Comparison of ENCODE assay signal across 7 mouse cellular contexts in genomic region chr2:68320670-68321069, GRCm38 (mm10).
DNase-seq lines count a peak whose midpoint lies in the region; ATAC-seq and TF ChIP-seq lines count a peak whose summit lies in the region.

No protein-coding gene starts in this region.

- H3K4me2 ChIP-seq in neural tube, embryonic 11.5 days (ENCODE audit: low read depth) = no peak overlapping the region
- H3K4me2 ChIP-seq in forebrain, postnatal 0 days (ENCODE audit: low read depth) = peak overlapping the region; percentile 30; the same call in 1 of the 2 replicates
- H3K4me2 ChIP-seq in neural tube, embryonic 14.5 days (ENCODE audit: low read depth, low read length) = peak overlapping the region; percentile 38
- no peak overlapping the region for H3K4me2 ChIP-seq in stomach, postnatal 0 days (replicated peaks; ENCODE audit: low read depth)

- peaks cover 7% of the 10 kb centered on the region; the same call in 1 of the 2 replicates for H3K4me1 ChIP-seq in neural tube, embryonic 11.5 days (ENCODE audit: control insufficient read depth, insufficient read depth, low read length)
- H3K4me1 ChIP-seq in forebrain, postnatal 0 days (ENCODE audit: insufficient read depth) = peaks cover 9% of the 10 kb centered on the region; the same call in 1 of the 2 replicates
- peaks cover 9% of the 10 kb centered on the region; the same call in 1 of the 2 replicates for H3K4me1 ChIP-seq in neural tube, embryonic 14.5 days (ENCODE audit: control insufficient read depth, insufficient read depth, low read length)
- no peaks in the 10 kb centered on the region; the same call in 1 of the 2 replicates for H3K4me1 ChIP-seq in stomach, postnatal 0 days (replicated peaks; ENCODE audit: control insufficient read depth, insufficient read depth)

- no peak for TF ChIP-seq EP300 in stomach, postnatal 0 days (optimal IDR thresholded peaks at IDR 0.05)

- H3K27me3 ChIP-seq in neural tube, embryonic 11.5 days (ENCODE audit: control insufficient read depth, insufficient read depth, low read length) = no peaks in the 10 kb centered on the region
- H3K27me3 ChIP-seq in forebrain, postnatal 0 days (ENCODE audit: insufficient read depth, low read length) = no peaks in the 10 kb centered on the region
- H3K27me3 ChIP-seq in neural tube, embryonic 14.5 days (ENCODE audit: control insufficient read depth, insufficient read depth, low read length) = no peaks in the 10 kb centered on the region
- no peaks in the 10 kb centered on the region for H3K27me3 ChIP-seq in stomach, postnatal 0 days (ENCODE audit: control insufficient read depth, insufficient read depth, low read length)

- no peak overlapping the region for H3K4me3 ChIP-seq in neural tube, embryonic 11.5 days (ENCODE audit: low read depth, low read length)
- H3K4me3 ChIP-seq in forebrain, postnatal 0 days (ENCODE audit: low read depth, low read length) = no peak overlapping the region
- H3K4me3 ChIP-seq in neural tube, embryonic 14.5 days (ENCODE audit: low read depth, low read length) = no peak overlapping the region
- H3K4me3 ChIP-seq in stomach, postnatal 0 days (ENCODE audit: low read depth, low read length) = no peak overlapping the region

- no peaks in the 10 kb centered on the region for H3K36me3 ChIP-seq in neural tube, embryonic 11.5 days (ENCODE audit: control insufficient read depth, insufficient read depth, low read length)
- no peaks in the 10 kb centered on the region for H3K36me3 ChIP-seq in forebrain, postnatal 0 days (ENCODE audit: insufficient read depth)
- H3K36me3 ChIP-seq in neural tube, embryonic 14.5 days (ENCODE audit: control insufficient read depth, insufficient read depth, low read length) = no peaks in the 10 kb centered on the region
- no peaks in the 10 kb centered on the region for H3K36me3 ChIP-seq in stomach, postnatal 0 days (ENCODE audit: control insufficient read depth, insufficient read depth, low read length)

- H3K9ac ChIP-seq in neural tube, embryonic 11.5 days (ENCODE audit: low read length) = no peak overlapping the region
- H3K9ac ChIP-seq in forebrain, postnatal 0 days = no peak overlapping the region; the same call in 1 of the 2 replicates
- H3K9ac ChIP-seq in neural tube, embryonic 14.5 days (replicated peaks; ENCODE audit: low read depth, low read length) = 0 out of 2 replicates have a peak overlapping the region, but pooled peaks have one; percentile 11
- H3K9ac ChIP-seq in stomach, postnatal 0 days (ENCODE audit: low read length) = no peak overlapping the region

- peak; percentile 28 for DNase-seq in neural tube, embryonic 11.5 days (ENCODE audit: low spot score)
- no peak for DNase-seq in neural tube, embryonic 10.5 days (ENCODE audit: extremely low spot score, low spot score)
- DNase-seq in forebrain, postnatal 0 days = peak; percentile 72
- peak; percentile 66 to 88 for DNase-seq in layer of hippocampus, adult 18-20 months (ENCODE audit: low spot score in 2 of 2)
- DNase-seq in frontal cortex, postnatal 25 days (ENCODE audit: low spot score in 2 of 2) = no peak
- no peak for DNase-seq in stomach, postnatal 0 days (ENCODE audit: low spot score)

- H3K9me3 ChIP-seq in neural tube, embryonic 11.5 days (ENCODE audit: control insufficient read depth, low read length) = no peaks in the 10 kb centered on the region
- H3K9me3 ChIP-seq in forebrain, postnatal 0 days (ENCODE audit: low read length) = no peaks in the 10 kb centered on the region
- no peaks in the 10 kb centered on the region for H3K9me3 ChIP-seq in neural tube, embryonic 14.5 days (ENCODE audit: control insufficient read depth, low read length)
- H3K9me3 ChIP-seq in stomach, postnatal 0 days (ENCODE audit: control insufficient read depth, low read length) = no peaks in the 10 kb centered on the region

- no peak overlapping the region for H3K27ac ChIP-seq in neural tube, embryonic 11.5 days (ENCODE audit: low read depth, low read length)
- peak overlapping the region; percentile 60; the same call in 1 of the 2 replicates for H3K27ac ChIP-seq in forebrain, postnatal 0 days (ENCODE audit: low read depth, low read length)
- H3K27ac ChIP-seq in neural tube, embryonic 14.5 days (ENCODE audit: low read depth, low read length) = peak overlapping the region; percentile 50
- no peak overlapping the region for H3K27ac ChIP-seq in stomach, postnatal 0 days (replicated peaks)

- 35% methylated on average over 10 of the region's 10 CpGs for WGBS in neural tube, embryonic 11.5 days
- WGBS in forebrain, postnatal 0 days = 10% methylated on average over 10 of the region's 10 CpGs
- WGBS in neural tube, embryonic 14.5 days = 10% methylated on average over 10 of the region's 10 CpGs
- 57% methylated on average over 10 of the region's 10 CpGs for WGBS in stomach, postnatal 0 days

- no peak for ATAC-seq in neural tube, embryonic 11.5 days (ENCODE audit: insufficient read depth, low FRiP score, low TSS enrichment)
- peak; percentile 87 for ATAC-seq in forebrain, postnatal 0 days
- 0 out of 2 replicates have a peak, but pooled peaks have one; percentile 50 for ATAC-seq in neural tube, embryonic 14.5 days (ENCODE audit: low read depth)
- ATAC-seq in stomach, postnatal 0 days (ENCODE audit: low FRiP score, low TSS enrichment) = no peak

- TF ChIP-seq CTCF in forebrain, postnatal 0 days (IDR thresholded peaks at IDR 0.05; ENCODE audit: low read depth) = no peak
- no peak for TF ChIP-seq CTCF in stomach, postnatal 0 days (IDR thresholded peaks at IDR 0.05; ENCODE audit: low read depth)

Comparison
In these comparisons a context has a peak if more than half of its experiments do, and no peak if none do; other contexts are left out.
1. ATAC-seq: peak in forebrain, postnatal 0 days (single experiment) and neural tube, embryonic 14.5 days (single experiment); none in neural tube, embryonic 11.5 days (single experiment) and stomach, postnatal 0 days (single experiment).
2. DNase-seq: peak in neural tube, embryonic 11.5 days (single experiment), forebrain, postnatal 0 days (single experiment) and layer of hippocampus, adult 18-20 months (2 of 2); none in neural tube, embryonic 10.5 days (single experiment), frontal cortex, postnatal 25 days (0 of 2) and stomach, postnatal 0 days (single experiment).
3. H3K27ac ChIP-seq: peak in forebrain, postnatal 0 days (single experiment) and neural tube, embryonic 14.5 days (single experiment); none in neural tube, embryonic 11.5 days (single experiment) and stomach, postnatal 0 days (single experiment).
4. H3K4me2 ChIP-seq: peak in forebrain, postnatal 0 days (single experiment) and neural tube, embryonic 14.5 days (single experiment); none in neural tube, embryonic 11.5 days (single experiment) and stomach, postnatal 0 days (single experiment).